Mouse (Mus musculus) cortical plate, adult 2 months (tissue): ENCODE measurements around the gene Gm5624.
"Not testable (repeated sequence)": the region's sequence is repeated elsewhere in the genome, so short reads cannot be mapped to it uniquely, and the experiment has no call there.

Experiments used
- CTCF ChIP-seq: fragments of 200-500 bp; IDR thresholded peaks from 2 replicates; pipeline ENCODE4 v1.5.1; 2011; ENCODE audit warnings: mild to moderate bottlenecking, control low read depth, low read length; ENCODE audit not compliant: insufficient read depth; ENCODE audit errors: extremely low read depth
- POLR2A ChIP-seq: fragments of 200-500 bp; IDR thresholded peaks from 2 replicates; pipeline ENCODE4 v1.6.1; 2011; ENCODE audit warnings: mild to moderate bottlenecking, low read length, control low read depth; ENCODE audit not compliant: insufficient read depth; ENCODE audit errors: extremely low read depth

- TF ChIP-seq POLR2A, CTCF: not testable (repeated sequence)
Measured at GRCm38 (mm10) chr14:44627737-44628136, at the start of gene Gm5624.
